Mouse (Mus musculus): ENCODE measurements around the gene Lin7b.

- no peak for TF ChIP-seq CTCF (conservative IDR thresholded peaks at IDR 0.05; ENCODE audit: insufficient read depth, insufficient read length, low read depth, low read length)
- no peak for TF ChIP-seq POLR2A (IDR thresholded peaks at IDR 0.05; ENCODE audit: low read depth, low read length)
These were observed 23.5 kb downstream of the Lin7b start for GRCm38 (mm10) chr7:45346905-45347304.
